Mouse (Mus musculus): ENCODE data around the gene 4933405O20Rik. TPM values are rescaled to one million over a fixed set of nuclear protein-coding genes. Genes with fewer than 3 reads are reported as not detected.

4933405O20Rik gene
- not detected in 2 replicates for polyA plus RNA-seq (2016; fragmentation: Nextera tagmentation; extraction: Ambion mirVana)

DNA sequence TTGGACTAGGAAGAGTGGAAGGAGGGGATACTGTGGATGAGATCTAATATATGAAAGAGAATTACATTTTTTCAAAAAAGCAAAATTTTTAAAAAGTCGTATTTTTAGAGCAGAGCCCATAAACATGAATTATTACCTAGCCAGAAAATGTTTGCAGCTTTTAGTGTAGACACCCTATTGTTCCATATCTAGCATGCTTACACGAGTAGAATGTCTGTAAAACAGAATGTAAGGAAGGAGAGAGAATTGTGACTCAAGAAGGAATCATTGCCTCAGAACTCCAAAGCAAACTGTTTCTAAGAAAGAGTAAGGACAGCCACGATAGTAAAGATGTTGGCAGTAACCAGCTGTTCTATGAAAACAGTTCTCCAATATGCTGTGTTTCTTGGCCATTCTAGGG lies at the start of gene 4933405O20Rik:
Gene 4933405O20Rik (plus strand): TSS at position 301 of the 400 bp plus-strand sequence.
- Histone ChIP-seq H3K4me1 (no peaks in the 10 kb centered on the region), H3K4me2 (replicated peaks) (no peak within 1 kb of the TSS), H3K4me3 (no peak within 1 kb of the TSS), H3K9ac (no peak within 1 kb of the TSS), H3K27ac (no peak within 1 kb of the TSS), H3K27me3 (replicated peaks) (no peaks in the 10 kb centered on the region), H3K9me3 (no peaks in the 10 kb centered on the region), H3K36me3 (no peaks in the 10 kb centered on the region)
- WGBS, result 73% methylated on average over 3 of the region's 3 CpGs
- ATAC-seq (ENCODE audit: low FRiP score, low read depth), result no peak

DNA sequence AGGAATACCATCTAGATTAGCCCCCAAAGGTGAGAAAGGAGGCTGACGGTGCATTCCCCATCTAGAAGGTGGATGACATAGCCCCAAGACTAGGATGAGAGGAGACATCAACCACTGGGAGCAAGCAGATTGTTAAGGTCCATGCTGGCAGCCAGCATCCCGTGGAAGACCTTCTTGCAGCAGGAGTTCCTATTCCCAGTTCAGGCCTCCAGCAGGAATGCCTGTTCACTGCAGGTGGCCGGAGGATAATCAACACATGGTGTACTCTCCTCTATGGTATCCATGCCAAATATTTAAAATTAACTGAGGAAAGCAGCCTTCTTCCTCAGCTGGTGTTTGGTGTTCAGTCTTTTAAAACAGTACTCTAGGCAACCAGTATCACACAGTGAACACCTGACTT lies 49.4 kb upstream of the 4933405O20Rik start:
- H3K36me3 ChIP-seq, result no peaks in the 10 kb centered on the region
- ATAC-seq (ENCODE audit: low FRiP score, low read depth), result no peak
- no peak overlapping the region for H3K4me3 ChIP-seq
- no peak overlapping the region for H3K4me2 ChIP-seq (replicated peaks)
- H3K9ac ChIP-seq, result no peak overlapping the region
- no peaks in the 10 kb centered on the region for H3K4me1 ChIP-seq
- no peaks in the 10 kb centered on the region for H3K9me3 ChIP-seq
- H3K27ac ChIP-seq, result no peak overlapping the region
- H3K27me3 ChIP-seq (replicated peaks), result no peaks in the 10 kb centered on the region
- 74% methylated on average over 3 of the region's 3 CpGs for WGBS

DNA sequence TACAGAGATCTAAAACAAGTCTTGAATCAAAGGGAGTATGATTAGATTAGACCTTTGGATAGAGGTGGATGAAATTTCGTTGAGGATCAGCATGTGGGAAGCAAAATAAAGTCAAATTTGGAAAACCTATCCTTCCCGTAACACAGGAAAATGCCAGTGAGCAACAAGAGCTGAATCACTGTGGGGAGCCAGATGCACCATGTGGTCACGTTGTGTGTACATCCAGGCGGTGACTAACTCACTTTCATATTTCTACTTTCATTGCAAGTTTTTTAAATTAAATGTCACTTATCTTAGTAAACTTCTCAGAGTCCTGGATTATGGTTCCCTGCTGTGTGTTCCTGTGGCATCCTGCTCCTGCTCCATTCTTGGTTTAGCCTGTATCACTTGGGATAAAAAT lies 47.6 kb upstream of the 4933405O20Rik start:
- H3K4me2 ChIP-seq (replicated peaks), result no peak overlapping the region
- H3K36me3 ChIP-seq, result no peaks in the 10 kb centered on the region
- ATAC-seq (ENCODE audit: low FRiP score, low read depth), result no peak
- no peak overlapping the region for H3K9ac ChIP-seq
- no peak overlapping the region for H3K27ac ChIP-seq
- no peaks in the 10 kb centered on the region for H3K9me3 ChIP-seq
- H3K4me3 ChIP-seq, result no peak overlapping the region
- H3K27me3 ChIP-seq (replicated peaks), result no peaks in the 10 kb centered on the region
- H3K4me1 ChIP-seq, result no peaks in the 10 kb centered on the region
- WGBS, result 77% methylated on average over 4 of the region's 4 CpGs

DNA sequence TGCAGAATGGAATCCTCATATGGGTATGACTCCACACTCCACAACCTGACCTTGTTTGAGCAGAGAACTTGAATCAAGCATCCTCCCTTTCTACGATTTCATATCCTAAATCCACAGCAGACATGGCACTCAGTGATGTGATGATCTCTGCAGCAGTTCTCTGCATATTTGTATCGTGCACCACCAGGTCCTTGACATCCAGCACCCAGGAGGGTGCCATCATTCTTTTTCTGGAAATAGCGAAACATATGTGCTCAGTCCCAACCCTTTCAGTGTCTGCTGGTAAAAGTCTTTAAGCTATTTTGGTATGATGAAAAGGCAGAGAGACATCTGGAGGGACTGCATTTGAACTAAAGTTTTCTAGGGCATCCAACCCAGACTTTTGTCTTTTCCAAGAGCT lies 36.3 kb upstream of the 4933405O20Rik start:
- H3K9ac ChIP-seq, result no peak overlapping the region
- WGBS, result 86% methylated on average over 3 of the region's 3 CpGs
- no peaks in the 10 kb centered on the region for H3K4me1 ChIP-seq
- no peak for ATAC-seq (ENCODE audit: low FRiP score, low read depth)
- no peaks in the 10 kb centered on the region for H3K9me3 ChIP-seq
- no peaks in the 10 kb centered on the region for H3K36me3 ChIP-seq
- H3K4me2 ChIP-seq (replicated peaks), result no peak overlapping the region
- H3K27me3 ChIP-seq (replicated peaks), result no peaks in the 10 kb centered on the region
- no peak overlapping the region for H3K27ac ChIP-seq
- no peak overlapping the region for H3K4me3 ChIP-seq

DNA sequence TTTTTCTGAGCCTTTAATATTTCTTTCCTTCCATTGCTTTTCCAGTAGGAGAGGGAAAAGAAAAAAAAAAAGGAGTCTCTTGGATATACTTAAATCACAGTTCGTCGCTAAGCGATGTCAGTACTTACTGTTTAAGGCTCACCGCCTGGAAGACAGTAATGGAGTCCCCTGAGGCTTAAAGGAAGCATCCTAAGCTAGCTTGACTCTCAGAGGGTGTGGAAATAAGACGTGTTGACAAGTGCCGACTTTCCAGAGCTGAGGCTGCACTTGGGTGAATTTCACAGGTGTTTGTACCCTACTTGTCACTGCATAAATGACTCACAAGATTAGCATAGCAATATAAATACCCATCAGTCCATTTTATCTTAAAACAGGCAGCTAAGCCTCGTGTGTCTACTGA lies 25.1 kb upstream of the 4933405O20Rik start:
- H3K27ac ChIP-seq, result no peak overlapping the region
- no peak for ATAC-seq (ENCODE audit: low FRiP score, low read depth)
- WGBS, result 72% methylated on average over 7 of the region's 7 CpGs
- H3K4me1 ChIP-seq, result no peaks in the 10 kb centered on the region
- no peak overlapping the region for H3K4me3 ChIP-seq
- no peaks in the 10 kb centered on the region for H3K36me3 ChIP-seq
- H3K9me3 ChIP-seq, result no peaks in the 10 kb centered on the region
- no peaks in the 10 kb centered on the region for H3K27me3 ChIP-seq (replicated peaks)
- H3K9ac ChIP-seq, result no peak overlapping the region
- no peak overlapping the region for H3K4me2 ChIP-seq (replicated peaks)

DNA sequence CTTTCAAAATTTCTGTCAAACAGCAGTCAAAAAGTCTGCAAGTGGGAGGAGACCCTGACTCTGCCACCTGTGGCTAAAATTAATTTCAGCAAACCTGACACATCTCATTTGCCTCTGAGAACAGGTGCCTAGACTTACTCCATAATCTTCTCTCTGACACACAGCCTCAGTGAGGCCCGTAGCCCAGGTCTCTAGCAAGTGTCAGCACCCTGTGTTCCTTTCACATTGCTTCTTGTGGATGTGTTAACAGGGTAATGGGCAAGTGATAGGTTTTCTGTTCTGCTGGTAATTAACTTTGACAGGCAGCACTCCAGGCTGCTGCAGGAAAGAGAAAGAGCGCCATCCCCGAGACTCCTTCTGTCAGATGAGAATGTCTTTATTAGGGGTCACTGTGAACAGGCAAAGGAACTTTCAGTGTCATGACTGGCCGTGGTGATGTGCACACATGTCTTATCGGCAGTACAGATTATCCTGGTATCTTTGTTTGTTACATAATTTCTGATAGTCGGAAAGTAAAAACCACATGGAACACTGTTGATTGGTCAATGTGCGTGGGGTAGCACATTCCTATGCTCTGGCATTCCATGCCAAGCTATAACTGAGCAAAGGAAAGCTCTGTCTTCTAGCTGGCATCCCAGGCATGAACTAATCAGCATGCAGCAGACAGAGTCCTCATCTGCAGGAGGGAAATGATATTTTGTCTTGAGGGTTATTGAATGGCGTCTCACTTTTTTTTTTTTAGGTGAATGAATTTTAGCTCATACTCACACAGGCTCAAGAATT lies 10.2 kb upstream of the 4933405O20Rik start:
- Histone ChIP-seq H3K9ac (no peak overlapping the region), H3K36me3 (no peaks in the 10 kb centered on the region), H3K9me3 (no peaks in the 10 kb centered on the region), H3K4me3 (no peak overlapping the region), H3K4me1 (no peaks in the 10 kb centered on the region), H3K27ac (no peak overlapping the region), H3K4me2 (replicated peaks) (no peak overlapping the region), H3K27me3 (replicated peaks) (no peaks in the 10 kb centered on the region)
- no peak for ATAC-seq (ENCODE audit: low FRiP score, low read depth)
- WGBS, result 74% methylated on average over 8 of the region's 8 CpGs

DNA sequence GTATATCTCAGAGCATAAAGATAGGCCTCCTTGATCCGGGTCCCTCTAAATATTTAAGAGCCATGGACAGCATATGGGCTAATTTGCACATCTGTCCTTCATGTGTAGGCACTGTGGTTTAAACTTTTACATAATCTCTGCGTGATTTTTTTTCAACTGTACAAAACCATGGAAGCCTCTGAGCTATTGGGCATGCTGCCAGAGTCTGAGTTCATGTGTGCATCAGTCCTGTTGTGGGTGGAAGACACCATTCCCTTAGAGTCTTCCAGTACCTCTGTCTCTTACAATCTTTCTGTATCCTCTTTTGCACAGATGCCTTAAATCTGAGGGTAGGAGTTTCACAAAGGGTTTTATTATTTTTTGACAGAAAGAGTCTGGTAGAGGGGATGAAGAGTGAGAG lies 15.1 kb downstream of the 4933405O20Rik start:
- no peak for ATAC-seq (ENCODE audit: low FRiP score, low read depth)
- H3K4me1 ChIP-seq, result no peaks in the 10 kb centered on the region
- H3K27ac ChIP-seq, result no peak overlapping the region
- no peak overlapping the region for H3K4me2 ChIP-seq (replicated peaks)
- H3K4me3 ChIP-seq, result no peak overlapping the region
- no peaks in the 10 kb centered on the region for H3K27me3 ChIP-seq (replicated peaks)
- no peak overlapping the region for H3K9ac ChIP-seq
- no peaks in the 10 kb centered on the region for H3K36me3 ChIP-seq
- 83% methylated on average over 2 of the region's 2 CpGs for WGBS
- no peaks in the 10 kb centered on the region for H3K9me3 ChIP-seq

DNA sequence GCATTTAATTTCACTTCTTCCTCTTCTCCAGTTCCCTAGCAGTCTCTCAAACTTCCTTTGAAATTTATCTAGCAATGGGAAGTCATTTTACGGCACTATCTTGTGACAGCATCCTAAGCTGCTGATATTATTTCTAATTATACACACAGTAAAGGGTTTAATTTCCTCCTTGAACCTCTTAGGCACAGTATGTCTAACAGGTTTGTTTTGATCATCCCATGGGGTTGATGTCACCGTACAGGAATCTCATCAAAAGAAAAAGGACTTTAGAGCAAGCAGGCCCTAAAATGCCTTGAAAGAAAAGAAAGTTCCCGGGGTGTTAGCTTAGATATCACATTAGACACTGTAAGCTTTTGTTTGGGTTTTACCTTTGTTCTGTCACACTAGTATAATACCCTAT lies 30.2 kb downstream of the 4933405O20Rik start:
- WGBS, result 70% methylated on average over 3 of the region's 3 CpGs
- Histone ChIP-seq H3K27me3 (replicated peaks) (no peaks in the 10 kb centered on the region), H3K27ac (no peak overlapping the region), H3K4me2 (replicated peaks) (no peak overlapping the region), H3K9me3 (no peaks in the 10 kb centered on the region), H3K9ac (no peak overlapping the region), H3K4me3 (no peak overlapping the region), H3K4me1 (no peaks in the 10 kb centered on the region), H3K36me3 (no peaks in the 10 kb centered on the region)
- no peak for ATAC-seq (ENCODE audit: low FRiP score, low read depth)

DNA sequence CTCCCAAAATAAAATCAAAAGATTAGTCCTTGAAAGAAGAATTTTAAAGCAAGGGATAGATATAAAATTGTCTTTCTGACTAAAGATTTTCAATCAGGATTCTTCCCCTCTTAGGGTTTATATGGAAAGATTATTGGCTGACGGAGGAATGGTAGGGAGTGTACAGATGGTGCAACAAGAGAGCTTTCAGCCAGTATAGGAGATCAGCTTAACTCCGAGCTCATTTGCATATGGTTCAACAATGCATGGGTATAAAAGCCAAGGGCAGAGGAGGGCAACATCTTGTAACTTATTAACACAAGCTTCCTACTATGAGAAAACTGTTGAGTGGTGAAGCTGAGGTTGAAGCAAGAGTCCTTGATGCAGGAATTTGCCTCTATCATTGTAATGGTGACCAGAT lies 34.2 kb downstream of the 4933405O20Rik start:
- Histone ChIP-seq H3K27ac (no peak overlapping the region), H3K9ac (no peak overlapping the region), H3K36me3 (no peaks in the 10 kb centered on the region), H3K4me1 (no peaks in the 10 kb centered on the region), H3K4me2 (replicated peaks) (no peak overlapping the region), H3K4me3 (no peak overlapping the region), H3K27me3 (replicated peaks) (no peaks in the 10 kb centered on the region), H3K9me3 (no peaks in the 10 kb centered on the region)
- no peak for ATAC-seq (ENCODE audit: low FRiP score, low read depth)
- WGBS, result 68% methylated on average over 2 of the region's 2 CpGs
